Mouse (Mus musculus) stomach, embryonic 15.5 days (tissue): ENCODE results near the gene Ramp1. TPM values are rescaled to one million over a fixed set of nuclear protein-coding genes. Genes with fewer than 3 reads are reported as not detected.

ENCODE experiments used
- ATAC-seq: fragments of 200-750 bp; cut with Nextera tagmentation; 2 replicates; pipeline ENCODE4 v1.8.0; 2017; ENCODE audit warnings: low read depth, moderate number of reproducible peaks, moderate TSS enrichment; ENCODE audit not compliant: insufficient read depth, low FRiP score
- H3K27ac ChIP-seq: fragments of 300-500 bp; sonication (generic); 2 replicates; pipeline ENCODE4 v1.5.1; 2015; ENCODE audit warnings: mild to moderate bottlenecking, inconsistent platforms
- H3K27me3 ChIP-seq: fragments of 300-500 bp; sonication (generic); replicated peaks from 2 replicates; pipeline ENCODE4 v1.6.1; 2015; ENCODE audit warnings: inconsistent platforms
- H3K36me3 ChIP-seq: fragments of 300-500 bp; sonication (generic); 2 replicates; pipeline ENCODE4 v1.6.1; 2015; ENCODE audit warnings: inconsistent platforms
- H3K4me1 ChIP-seq: fragments of 300-500 bp; sonication (generic); 2 replicates; pipeline ENCODE4 v1.6.1; 2015; ENCODE audit warnings: inconsistent platforms
- H3K4me2 ChIP-seq: fragments of 300-500 bp; sonication (generic); 2 replicates; pipeline ENCODE4 v1.6.1; 2015; ENCODE audit warnings: mild to moderate bottlenecking, inconsistent platforms
- H3K4me3 ChIP-seq: fragments of 300-500 bp; sonication (generic); replicated peaks from 2 replicates; pipeline ENCODE4 v1.5.1; 2015; ENCODE audit warnings: inconsistent platforms
- H3K9ac ChIP-seq: fragments of 300-500 bp; sonication (generic); 2 replicates; pipeline ENCODE4 v1.6.1; 2015; ENCODE audit warnings: inconsistent platforms
- H3K9me3 ChIP-seq: fragments of 300-500 bp; sonication (generic); 2 replicates; pipeline ENCODE4 v1.6.1; 2016; ENCODE audit warnings: inconsistent platforms
- WGBS: fragments of 180-500 bp; shearing (Covaris S2); methylation state at CpG from one replicate; pipeline ENCODE4 v1.1.7; 2015; 5-methylcytosine and 5-hydroxymethylcytosine counted together
- polyA plus RNA-seq: library from polyadenylated mRNA; unstranded; fragments of >200 nt; fragmentation: Nextera tagmentation; extraction: Ambion mirVana; gene quantifications from 2 replicates; pipeline ENCODE4 v1.2.1, GENCODE M21; 2015

Gene Ramp1
- polyA plus RNA-seq, 1 experiment from 2014 or later = 5.9 TPM

DNA sequence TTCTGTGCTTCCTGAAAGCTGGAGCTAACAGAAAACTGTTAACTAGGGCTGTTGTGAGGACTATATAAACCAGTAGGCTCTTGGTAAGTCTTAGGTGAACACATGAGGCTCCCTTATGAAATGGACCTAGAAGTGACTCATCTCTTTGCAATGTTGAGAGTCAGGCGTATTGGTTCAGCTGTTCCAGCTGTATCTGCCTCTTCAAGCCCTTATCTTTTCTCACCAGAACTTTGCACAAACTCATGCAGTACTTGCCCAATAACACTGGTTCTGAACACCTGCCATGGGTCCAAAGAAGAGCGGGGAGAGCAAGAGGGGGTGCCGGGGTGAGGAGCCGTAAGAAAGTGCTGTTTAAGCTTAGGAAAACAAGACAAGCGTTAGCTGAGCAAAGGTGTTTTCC lies 68.6 kb downstream of the Ramp1 start:
- Histone ChIP-seq H3K9ac (no peak overlapping the region), H3K9me3 (no peaks in the 10 kb centered on the region), H3K27me3 (no peaks in the 10 kb centered on the region), H3K4me1 (peaks cover 11% of the 10 kb centered on the region), H3K36me3 (no peaks in the 10 kb centered on the region), H3K27ac (no peak overlapping the region; the same call in 1 of the 2 replicates), H3K4me2 (no peak overlapping the region), H3K4me3 (no peak overlapping the region)
- 82% methylated on average over 5 of the region's 5 CpGs for WGBS
- no peak for ATAC-seq

DNA sequence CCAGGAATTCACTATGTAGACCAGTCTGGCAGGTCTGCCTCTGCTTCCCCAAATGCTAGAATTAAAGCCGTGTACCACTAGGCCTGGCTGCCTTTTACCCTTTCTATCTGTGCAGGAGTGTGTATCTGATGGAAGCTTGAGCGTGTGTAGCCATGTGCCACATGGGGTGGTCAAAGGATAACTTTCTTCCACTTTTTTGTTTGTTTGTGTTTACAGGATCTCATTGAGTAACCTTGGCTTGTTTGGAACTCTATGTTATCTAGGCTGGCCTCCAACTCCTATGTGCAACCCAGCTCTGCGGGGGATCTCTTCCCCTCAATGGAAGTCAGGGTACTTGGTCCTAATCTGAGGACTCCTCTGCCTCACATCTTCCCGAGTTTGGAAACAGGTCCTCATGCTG lies 69.3 kb downstream of the Ramp1 start:
- Histone ChIP-seq H3K27me3 (no peaks in the 10 kb centered on the region), H3K4me2 (no peak overlapping the region), H3K4me1 (peaks cover 11% of the 10 kb centered on the region), H3K4me3 (no peak overlapping the region), H3K36me3 (no peaks in the 10 kb centered on the region), H3K9ac (no peak overlapping the region), H3K9me3 (no peaks in the 10 kb centered on the region), H3K27ac (no peak overlapping the region)
- 46% methylated on average over 4 of the region's 4 CpGs for WGBS
- no peak for ATAC-seq

DNA sequence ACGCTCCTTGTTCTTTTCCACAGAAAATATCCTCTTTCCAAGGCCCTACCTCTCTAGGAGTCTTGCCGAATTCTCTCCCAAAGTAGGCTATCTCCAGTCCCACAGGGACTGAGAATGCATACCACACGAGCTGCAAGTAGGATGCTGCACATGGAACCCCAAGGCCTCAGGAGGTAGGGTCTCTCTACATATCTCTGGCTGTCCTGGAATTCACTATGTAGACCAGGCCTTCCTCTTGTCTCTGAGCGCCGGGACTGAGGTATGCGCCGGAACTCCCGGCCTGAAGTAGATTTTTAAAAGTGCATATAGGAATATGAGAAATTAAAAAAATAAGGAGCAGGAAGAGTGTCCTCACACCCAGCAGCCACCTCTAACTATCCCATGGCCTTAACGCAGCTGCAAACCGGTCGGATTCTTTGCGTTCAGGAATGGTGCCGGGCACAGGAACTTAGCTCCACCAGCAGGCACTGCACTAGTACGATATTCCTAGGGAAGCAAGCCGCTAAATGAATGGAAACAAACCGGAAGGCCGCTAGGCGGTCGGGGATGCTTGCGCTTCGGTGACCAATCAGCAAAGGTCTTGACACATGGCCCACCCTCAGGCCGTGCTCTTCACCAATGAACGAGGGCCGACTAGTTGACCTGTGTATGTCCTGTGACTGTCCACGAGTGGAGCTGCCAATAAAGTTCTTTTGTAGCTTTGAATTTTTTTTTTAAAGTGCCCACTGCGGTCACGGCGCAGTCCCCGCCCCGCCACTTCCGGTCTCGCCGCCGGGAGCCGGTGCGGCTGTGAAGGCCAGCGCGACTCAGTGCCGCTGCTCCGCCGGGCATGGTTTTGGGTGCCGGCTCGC lies 70.2 kb downstream of the Ramp1 start, which contains the start of gene Ube2f:
Ube2f (plus strand) TSS at position 741 of the 851 bp plus-strand sequence.
- no peaks in the 10 kb centered on the region for H3K36me3 ChIP-seq
- peak within 1 kb of the TSS; percentile 94 for H3K4me3 ChIP-seq
- H3K4me2 ChIP-seq = peak within 1 kb of the TSS; percentile 78
- peak within 1 kb of the TSS; percentile 91 for H3K27ac ChIP-seq
- peak within 1 kb of the TSS; percentile 90 for H3K9ac ChIP-seq
- ATAC-seq = peak; percentile 99
- H3K4me1 ChIP-seq = peaks cover 11% of the 10 kb centered on the region
- WGBS = under 1% methylated on average over 43 of the region's 43 CpGs
- H3K27me3 ChIP-seq = no peaks in the 10 kb centered on the region
- H3K9me3 ChIP-seq = no peaks in the 10 kb centered on the region

DNA sequence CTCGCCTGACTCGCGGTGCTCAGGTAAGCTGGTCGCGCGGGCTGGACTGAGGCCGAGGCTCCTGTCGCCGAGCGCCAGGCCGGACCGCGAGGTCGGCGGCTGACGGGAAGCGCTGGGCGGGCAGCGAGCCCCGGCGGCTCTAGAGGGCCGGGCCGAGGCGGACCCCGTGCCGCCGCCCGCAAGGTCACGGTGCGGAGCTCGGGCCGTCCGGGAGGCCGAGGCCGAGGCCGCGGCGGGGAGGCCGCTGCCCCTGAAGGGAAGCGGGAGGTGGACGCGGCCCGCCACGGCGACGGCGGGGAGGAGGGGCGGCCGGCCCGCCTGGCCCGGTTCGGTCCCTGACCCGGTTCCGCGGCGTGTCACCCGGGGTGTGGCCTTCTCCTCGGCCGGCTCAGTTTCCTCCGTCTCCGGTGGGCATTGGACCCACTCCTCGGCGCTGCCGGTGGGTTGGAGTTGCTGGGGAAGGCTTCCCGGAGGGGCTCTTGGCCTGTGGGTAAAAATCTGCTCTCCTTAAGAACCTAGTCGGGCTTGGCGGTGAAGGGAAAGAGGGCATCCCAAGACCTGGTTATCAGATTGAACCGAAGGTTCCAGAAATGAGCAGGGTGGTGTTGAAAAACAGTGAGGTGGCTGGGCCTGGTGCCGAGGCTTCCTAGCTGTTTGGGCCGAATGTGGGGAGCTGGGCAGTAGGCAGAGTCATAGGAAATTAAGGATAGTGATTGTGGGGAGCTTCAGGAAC lies 71.0 kb downstream of the Ramp1 start:
- ATAC-seq = peak; percentile 8
- peak overlapping the region; percentile 91 for H3K27ac ChIP-seq
- no peaks in the 10 kb centered on the region for H3K27me3 ChIP-seq
- H3K4me3 ChIP-seq = peak overlapping the region; percentile 94
- WGBS = under 1% methylated on average over 69 of the region's 70 CpGs
- peak overlapping the region; percentile 90 for H3K9ac ChIP-seq
- peak overlapping the region; percentile 78 for H3K4me2 ChIP-seq
- peaks cover 11% of the 10 kb centered on the region for H3K4me1 ChIP-seq
- H3K36me3 ChIP-seq = no peaks in the 10 kb centered on the region
- H3K9me3 ChIP-seq = no peaks in the 10 kb centered on the region

DNA sequence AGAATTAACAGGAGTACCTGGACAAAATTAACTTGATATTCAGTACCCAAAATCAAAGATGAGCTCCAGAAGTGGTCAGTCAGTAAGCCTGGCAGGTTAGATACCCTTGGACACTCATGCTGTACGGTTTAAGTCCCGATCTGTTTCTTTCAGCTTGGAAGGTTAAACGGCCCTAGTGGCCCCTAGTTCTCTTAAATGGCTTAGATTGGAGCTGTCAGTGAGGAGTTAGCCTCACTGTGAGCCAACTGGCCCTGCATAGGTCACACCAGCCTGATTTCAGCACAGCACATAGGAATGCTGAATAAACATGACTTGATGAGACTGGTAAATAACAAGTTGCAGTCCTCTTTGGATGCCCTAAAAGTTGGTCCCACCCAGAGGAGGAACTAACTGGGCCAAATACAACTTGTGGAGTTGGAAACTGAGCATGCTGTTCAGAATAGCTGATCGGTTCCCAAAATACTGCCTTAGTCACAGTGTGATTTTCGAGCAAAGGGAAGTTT lies 71.6 kb downstream of the Ramp1 start:
- Histone ChIP-seq H3K9me3 (no peaks in the 10 kb centered on the region), H3K4me3 (peak overlapping the region; percentile 94), H3K4me2 (peak overlapping the region; percentile 78), H3K27ac (no peak overlapping the region; the same call in 1 of the 2 replicates), H3K4me1 (peaks cover 11% of the 10 kb centered on the region), H3K27me3 (no peaks in the 10 kb centered on the region), H3K9ac (peak overlapping the region; percentile 90; the same call in 1 of the 2 replicates), H3K36me3 (no peaks in the 10 kb centered on the region)
- no peak for ATAC-seq
- 46% methylated on average over 5 of the region's 5 CpGs for WGBS

DNA sequence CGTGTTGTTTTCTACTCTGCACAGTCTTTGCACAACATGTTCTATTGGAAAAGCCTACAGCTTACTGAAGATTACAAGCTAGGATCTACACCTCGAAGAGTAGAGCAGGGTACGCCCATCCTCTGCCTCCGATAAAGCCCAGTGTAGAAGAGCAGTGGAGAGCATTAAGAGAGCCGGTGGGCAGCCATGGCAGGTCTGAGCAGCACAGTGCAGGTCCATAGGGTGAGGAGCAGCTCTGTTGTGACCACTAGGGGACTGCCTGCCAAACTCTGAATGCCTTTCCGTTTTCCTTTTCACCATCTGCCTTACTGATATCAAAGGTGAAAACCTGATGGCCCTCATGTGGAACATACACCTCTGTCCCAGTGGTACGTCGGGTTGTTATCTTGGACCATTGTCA lies 72.3 kb downstream of the Ramp1 start:
- Histone ChIP-seq H3K27me3 (no peaks in the 10 kb centered on the region), H3K27ac (no peak overlapping the region), H3K4me3 (no peak overlapping the region), H3K4me1 (peaks cover 11% of the 10 kb centered on the region), H3K9ac (no peak overlapping the region), H3K36me3 (no peaks in the 10 kb centered on the region), H3K9me3 (no peaks in the 10 kb centered on the region), H3K4me2 (peak overlapping the region; percentile 78)
- WGBS = 54% methylated on average over 8 of the region's 8 CpGs
- ATAC-seq = no peak

DNA sequence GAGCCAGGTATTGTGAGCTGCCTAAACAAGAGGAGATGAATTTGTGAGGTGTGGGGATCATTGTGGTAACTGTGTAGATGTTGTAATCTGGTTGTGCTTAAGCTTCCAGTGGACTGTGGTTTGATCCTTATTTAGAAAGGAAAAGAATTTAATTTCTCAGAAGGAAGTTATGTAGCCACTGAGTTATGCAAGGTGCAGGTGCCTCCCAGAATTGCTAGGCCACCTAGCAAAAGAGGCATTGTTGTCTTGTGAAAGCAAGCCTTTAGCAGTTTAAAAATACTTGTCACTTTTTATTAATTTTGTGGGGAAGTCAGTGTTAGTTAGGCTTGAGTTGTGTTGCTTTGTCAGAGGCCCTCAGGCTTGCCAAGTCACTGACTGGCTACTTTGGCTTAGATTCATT lies 78.3 kb downstream of the Ramp1 start:
- H3K4me3 ChIP-seq = no peak overlapping the region
- no peaks in the 10 kb centered on the region for H3K9me3 ChIP-seq
- no peak overlapping the region for H3K4me2 ChIP-seq
- no peaks in the 10 kb centered on the region for H3K36me3 ChIP-seq
- no peak overlapping the region for H3K9ac ChIP-seq
- no peak overlapping the region for H3K27ac ChIP-seq
- H3K4me1 ChIP-seq = no peaks in the 10 kb centered on the region
- H3K27me3 ChIP-seq = no peaks in the 10 kb centered on the region
- no peak for ATAC-seq

DNA sequence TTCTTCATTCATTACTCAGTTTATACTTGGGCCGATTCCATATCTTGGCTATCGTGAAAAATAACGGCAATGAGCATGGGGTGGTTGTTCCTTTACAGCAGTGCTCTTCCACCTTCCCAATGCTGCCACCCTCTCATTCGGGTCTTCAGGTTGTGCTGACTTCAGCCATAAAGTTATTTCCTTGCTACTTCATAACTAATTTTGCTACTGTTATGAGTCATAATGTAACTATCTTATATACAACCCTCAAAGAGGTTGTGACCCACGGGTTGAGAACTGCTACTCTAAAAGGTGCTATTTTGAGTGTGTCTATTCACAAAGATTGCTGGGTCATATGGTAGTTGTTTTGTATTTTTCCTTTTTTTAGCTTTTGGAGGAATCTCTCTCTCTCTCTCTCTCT lies 80.2 kb downstream of the Ramp1 start:
- H3K4me1 ChIP-seq = no peaks in the 10 kb centered on the region
- H3K27ac ChIP-seq = no peak overlapping the region
- H3K36me3 ChIP-seq = no peaks in the 10 kb centered on the region
- no peak overlapping the region for H3K4me3 ChIP-seq
- no peaks in the 10 kb centered on the region for H3K9me3 ChIP-seq
- no peaks in the 10 kb centered on the region for H3K27me3 ChIP-seq
- 87% methylated on average over 5 of the region's 5 CpGs for WGBS
- H3K9ac ChIP-seq = no peak overlapping the region
- no peak for ATAC-seq
- H3K4me2 ChIP-seq = no peak overlapping the region

DNA sequence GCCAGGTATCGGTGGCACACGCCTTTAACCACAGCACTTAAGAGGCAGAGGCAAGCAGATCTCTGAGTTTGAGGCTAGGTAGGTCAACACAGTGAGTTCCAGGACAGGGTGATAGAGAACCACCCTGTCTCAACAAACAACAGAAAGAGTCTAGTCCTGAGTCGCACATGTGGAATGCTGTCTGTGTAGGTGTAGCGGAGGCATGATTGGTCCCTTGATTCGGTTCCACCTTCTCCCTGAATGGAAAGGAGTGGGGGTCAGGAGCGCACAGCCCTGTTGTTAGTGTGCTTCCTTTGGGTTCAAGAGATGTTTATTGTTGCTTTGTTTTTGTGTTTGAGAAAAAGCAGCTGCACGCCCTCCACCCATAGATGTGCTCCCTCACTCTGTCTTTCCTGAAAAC lies 82.9 kb downstream of the Ramp1 start:
- H3K9me3 ChIP-seq = no peaks in the 10 kb centered on the region
- no peaks in the 10 kb centered on the region for H3K4me1 ChIP-seq
- ATAC-seq = no peak
- H3K9ac ChIP-seq = no peak overlapping the region
- H3K27me3 ChIP-seq = no peaks in the 10 kb centered on the region
- H3K27ac ChIP-seq = no peak overlapping the region
- H3K36me3 ChIP-seq = 0 out of 2 replicates have a peak, but pooled peaks cover 6% of the 10 kb centered on the region
- no peak overlapping the region for H3K4me3 ChIP-seq
- no peak overlapping the region for H3K4me2 ChIP-seq
- WGBS = 86% methylated on average over 7 of the region's 7 CpGs

DNA sequence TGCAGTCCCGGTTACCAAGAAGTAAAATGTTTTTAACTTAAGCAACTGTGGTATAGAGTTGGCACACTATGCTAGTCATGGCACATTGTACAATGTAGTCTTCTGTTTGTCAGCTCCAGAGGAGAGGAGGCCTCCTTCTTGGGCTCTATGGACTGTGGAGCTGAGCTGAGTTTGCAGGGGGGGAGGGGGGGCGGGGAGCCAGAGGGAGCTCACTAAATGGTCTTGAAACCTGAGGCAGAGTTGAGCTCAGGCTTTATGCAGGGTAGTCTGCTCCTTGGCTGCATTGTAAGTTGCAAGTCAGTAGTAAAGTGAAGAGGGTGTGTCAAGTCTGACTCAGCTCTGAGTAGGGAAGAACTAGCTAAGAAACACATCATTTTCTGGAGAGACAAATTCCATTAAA lies 92.6 kb downstream of the Ramp1 start:
- H3K4me2 ChIP-seq = no peak overlapping the region
- H3K4me3 ChIP-seq = no peak overlapping the region
- no peak overlapping the region for H3K27ac ChIP-seq
- WGBS = 89% methylated on average over 2 of the region's 2 CpGs
- no peaks in the 10 kb centered on the region for H3K4me1 ChIP-seq
- ATAC-seq = no peak
- no peaks in the 10 kb centered on the region for H3K9me3 ChIP-seq
- H3K27me3 ChIP-seq = no peaks in the 10 kb centered on the region
- peaks cover 12% of the 10 kb centered on the region; the same call in 1 of the 2 replicates for H3K36me3 ChIP-seq
- H3K9ac ChIP-seq = no peak overlapping the region
